Mouse (Mus musculus) liver, embryonic 16.5 days (tissue): ENCODE data around the gene Aldh3a2. TPM values are rescaled to one million over a fixed set of nuclear protein-coding genes. Genes with fewer than 3 reads are reported as not detected.

Source experiments
- polyA plus RNA-seq: library from polyadenylated mRNA; unstranded; fragments of >200 nt; fragmentation: Nextera tagmentation; extraction: Ambion mirVana; gene quantifications from 2 replicates; pipeline ENCODE4 v1.2.1, GENCODE M21; 2015

The Aldh3a2 gene
- polyA plus RNA-seq, 1 experiment from 2014 or later, result 40.9 TPM

Other genes starting within 250 kb of the Aldh3a2 start
- gene Kcnj12, start 244.9 kb downstream of the Aldh3a2 start, polyA plus RNA-seq, result 0.04 TPM in 1 of 2 replicates, not detected in the other
- 4.0 and 4.8 TPM in 2 replicates for gene Tnfrsf13b, start 140.7 kb downstream of the Aldh3a2 start, polyA plus RNA-seq
- 17.5 and 19.5 TPM in 2 replicates for gene Usp22, start 92.4 kb downstream of the Aldh3a2 start, polyA plus RNA-seq
- gene Aldh3a1, start 59.9 kb downstream of the Aldh3a2 start, polyA plus RNA-seq, result 0.05 and 0.16 TPM in 2 replicates
- gene Slc47a2, start 75.4 kb upstream of the Aldh3a2 start, polyA plus RNA-seq, result 0.06 TPM in 1 of 2 replicates, not detected in the other
- gene Slc47a1, start 110.9 kb upstream of the Aldh3a2 start, polyA plus RNA-seq, result 20.0 and 23.6 TPM in 2 replicates
- 0.07 TPM in 2 replicates for gene Rnf112, start 186.7 kb upstream of the Aldh3a2 start, polyA plus RNA-seq
- gene Mfap4, start 218.0 kb upstream of the Aldh3a2 start, polyA plus RNA-seq, result 6.7 and 9.9 TPM in 2 replicates
- 6.5 and 7.2 TPM in 2 replicates for gene Mapk7, start 226.9 kb upstream of the Aldh3a2 start, polyA plus RNA-seq
- gene B9d1, start 237.7 kb upstream of the Aldh3a2 start, polyA plus RNA-seq, result 1.2 and 1.3 TPM in 2 replicates